Mouse (Mus musculus) megakaryocyte, embryonic 14.5 days (primary cell): ENCODE data around the gene Plekha8.

Source experiments
- FLI1 ChIP-seq: IDR thresholded peaks from 2 replicates; pipeline ENCODE4 v1.6.1; 2012; ENCODE audit warnings: low read length, inconsistent platforms, mixed read lengths
- GATA1 ChIP-seq: IDR thresholded peaks from 3 replicates; pipeline ENCODE4 v1.6.1; 2012; ENCODE audit warnings: mixed read lengths, low read length, inconsistent platforms, borderline replicate concordance

- no peak for TF ChIP-seq GATA1
- no peak for TF ChIP-seq FLI1
Measured at GRCm38 (mm10) chr6:54685103-54685502, 90.2 kb downstream of the Plekha8 start.
